Mouse (Mus musculus) hindbrain, embryonic 11.5 days (tissue): Measurements from ENCODE around the gene Abcc9. TPM values are rescaled to one million over a fixed set of nuclear protein-coding genes. Genes with fewer than 3 reads are reported as not detected.

Experiments used
- ATAC-seq: fragments of 200-750 bp; cut with Nextera tagmentation; 2 replicates; pipeline ENCODE4 v1.8.0; 2017; ENCODE audit warnings: mild to moderate bottlenecking, moderate TSS enrichment, moderate library complexity; ENCODE audit not compliant: low FRiP score
- DNase-seq: peaks from one replicate; pipeline ENCODE4 v3.0.0-alpha.2; 2015; ENCODE audit warnings: low spot score
- H3K27ac ChIP-seq: fragments of 300-500 bp; sonication (generic); 2 replicates; pipeline ENCODE4 v1.5.1; 2014; ENCODE audit warnings: mild to moderate bottlenecking, low read depth, low read length
- H3K27me3 ChIP-seq: fragments of 300-500 bp; sonication (generic); 2 replicates; pipeline ENCODE4 v1.6.1; 2014; ENCODE audit warnings: mild to moderate bottlenecking, low read length, moderate library complexity, mixed read lengths; ENCODE audit not compliant: control insufficient read depth, insufficient read depth
- H3K36me3 ChIP-seq: fragments of 300-500 bp; sonication (generic); 2 replicates; pipeline ENCODE4 v1.6.1; 2014; ENCODE audit warnings: mild to moderate bottlenecking, low read length, moderate library complexity, mixed read lengths; ENCODE audit not compliant: control insufficient read depth, insufficient read depth
- H3K4me1 ChIP-seq: fragments of 300-500 bp; sonication (generic); replicated peaks from 2 replicates; pipeline ENCODE4 v1.6.1; 2014; ENCODE audit warnings: low read length, mixed read lengths; ENCODE audit not compliant: control insufficient read depth, insufficient read depth
- H3K4me2 ChIP-seq: fragments of 300-500 bp; sonication (generic); replicated peaks from 2 replicates; pipeline ENCODE4 v1.6.1; 2014; ENCODE audit warnings: mild to moderate bottlenecking, low read depth, low read length
- H3K4me3 ChIP-seq: fragments of 300-500 bp; sonication (generic); 2 replicates; pipeline ENCODE4 v1.5.1; 2014; ENCODE audit warnings: low read depth, low read length
- H3K9ac ChIP-seq: fragments of 300-500 bp; sonication (generic); 2 replicates; pipeline ENCODE4 v1.6.1; 2014; ENCODE audit warnings: low read depth, low read length
- H3K9me3 ChIP-seq: fragments of 300-500 bp; sonication (generic); 2 replicates; pipeline ENCODE4 v1.6.1; 2016; ENCODE audit warnings: low read length; ENCODE audit not compliant: control insufficient read depth
- WGBS: fragments of 180-500 bp; shearing (Covaris S2); extraction: QIAGEN DNeasy Blood & Tissue Kit; methylation state at CpG from one replicate; pipeline ENCODE4 v1.1.7; 2014; 5-methylcytosine and 5-hydroxymethylcytosine counted together
- polyA plus RNA-seq: library from polyadenylated mRNA; unstranded; fragments of >200 nt; fragmentation: Nextera tagmentation; extraction: Ambion mirVana; gene quantifications from 2 replicates; pipeline ENCODE4 v1.2.1, GENCODE M21; 2014

Gene Abcc9
- polyA plus RNA-seq, 1 experiment from 2014 or later: 3.4 TPM

- ATAC-seq: no peak
- WGBS: 84% methylated on average over 8 of the region's 8 CpGs
Measured at GRCm38 (mm10) chr6:142715026-142715425, 12.9 kb upstream of the Abcc9 start.

GRCm38 (mm10) chr6:142711106-142711505 lies 9.0 kb upstream of the Abcc9 start:
- Histone ChIP-seq H3K9me3 (no peaks in the 10 kb centered on the region), H3K27ac (no peak overlapping the region), H3K9ac (no peak overlapping the region), H3K4me1 (no peaks in the 10 kb centered on the region), H3K4me2 (no peak overlapping the region), H3K36me3 (no peaks in the 10 kb centered on the region), H3K27me3 (no peaks in the 10 kb centered on the region), H3K4me3 (no peak overlapping the region)
- DNase-seq (no peak), ATAC-seq (no peak)
- WGBS: 64% methylated on average over 4 of the region's 4 CpGs

More at GRCm38 (mm10) chr6:142715026-142715425, 12.9 kb upstream of the Abcc9 start:
- Histone ChIP-seq H3K4me1 (no peaks in the 10 kb centered on the region), H3K9ac (no peak overlapping the region), H3K27ac (no peak overlapping the region), H3K27me3 (no peaks in the 10 kb centered on the region), H3K4me3 (no peak overlapping the region), H3K9me3 (no peaks in the 10 kb centered on the region), H3K36me3 (no peaks in the 10 kb centered on the region), H3K4me2 (no peak overlapping the region)
- DNase-seq: no peak

- no peak overlapping the region for H3K4me3 ChIP-seq
- H3K9me3 ChIP-seq: no peaks in the 10 kb centered on the region
- H3K4me1 ChIP-seq: no peaks in the 10 kb centered on the region
- no peak overlapping the region for H3K27ac ChIP-seq
- H3K9ac ChIP-seq: no peak overlapping the region
- H3K27me3 ChIP-seq: no peaks in the 10 kb centered on the region
- ATAC-seq: no peak
- 85% methylated on average over 6 of the region's 6 CpGs for WGBS
- no peak overlapping the region for H3K4me2 ChIP-seq
- no peak for DNase-seq
- H3K36me3 ChIP-seq: no peaks in the 10 kb centered on the region
Measured at GRCm38 (mm10) chr6:142710690-142711089, 8.6 kb upstream of the Abcc9 start.

- 95% methylated on average over 6 of the region's 6 CpGs for WGBS
- no peak overlapping the region for H3K4me2 ChIP-seq
- no peaks in the 10 kb centered on the region for H3K9me3 ChIP-seq
- no peak overlapping the region for H3K4me3 ChIP-seq
- no peaks in the 10 kb centered on the region for H3K27me3 ChIP-seq
- H3K4me1 ChIP-seq: no peaks in the 10 kb centered on the region
- no peak for ATAC-seq
- no peaks in the 10 kb centered on the region for H3K36me3 ChIP-seq
- no peak for DNase-seq
- H3K9ac ChIP-seq: no peak overlapping the region
- no peak overlapping the region for H3K27ac ChIP-seq
Measured at GRCm38 (mm10) chr6:142708369-142708768, 6.3 kb upstream of the Abcc9 start.

- H3K4me3 ChIP-seq: no peak overlapping the region
- no peak overlapping the region for H3K27ac ChIP-seq
- no peak for DNase-seq
- H3K4me2 ChIP-seq: no peak overlapping the region
- ATAC-seq: no peak
- 77% methylated on average over 3 of the region's 3 CpGs for WGBS
- H3K9ac ChIP-seq: no peak overlapping the region
- H3K36me3 ChIP-seq: no peaks in the 10 kb centered on the region
- no peaks in the 10 kb centered on the region for H3K27me3 ChIP-seq
- H3K9me3 ChIP-seq: no peaks in the 10 kb centered on the region
- H3K4me1 ChIP-seq: 0 out of 2 replicates have a peak, but pooled peaks cover 2% of the 10 kb centered on the region
Measured at GRCm38 (mm10) chr6:142706688-142707087, 4.6 kb upstream of the Abcc9 start.

- H3K9me3 ChIP-seq: no peaks in the 10 kb centered on the region
- H3K4me3 ChIP-seq: no peak overlapping the region
- no peak overlapping the region for H3K27ac ChIP-seq
- H3K4me2 ChIP-seq: no peak overlapping the region
- no peaks in the 10 kb centered on the region for H3K36me3 ChIP-seq
- DNase-seq: no peak
- 0 out of 2 replicates have a peak, but pooled peaks cover 2% of the 10 kb centered on the region for H3K4me1 ChIP-seq
- no peak for ATAC-seq
- H3K9ac ChIP-seq: no peak overlapping the region
- H3K27me3 ChIP-seq: no peaks in the 10 kb centered on the region
- 72% methylated on average over 11 of the region's 11 CpGs for WGBS
Measured at GRCm38 (mm10) chr6:142703441-142703930, 1.4 kb upstream of the Abcc9 start.

- ATAC-seq: no peak
- Histone ChIP-seq H3K27ac (no peak overlapping the region), H3K4me1 (0 out of 2 replicates have a peak, but pooled peaks cover 2% of the 10 kb centered on the region), H3K9me3 (no peaks in the 10 kb centered on the region), H3K36me3 (no peaks in the 10 kb centered on the region), H3K9ac (no peak overlapping the region), H3K4me3 (no peak overlapping the region), H3K4me2 (no peak overlapping the region), H3K27me3 (no peaks in the 10 kb centered on the region)
- no peak for DNase-seq
- 71% methylated on average over 13 of the region's 13 CpGs for WGBS
Measured at GRCm38 (mm10) chr6:142701161-142701560, 954 bp downstream of the Abcc9 start.

GRCm38 (mm10) chr6:142700753-142701152 lies 1.4 kb downstream of the Abcc9 start:
- H3K9me3 ChIP-seq: no peaks in the 10 kb centered on the region
- H3K4me1 ChIP-seq: 0 out of 2 replicates have a peak, but pooled peaks cover 2% of the 10 kb centered on the region
- no peaks in the 10 kb centered on the region for H3K27me3 ChIP-seq
- 74% methylated on average over 8 of the region's 8 CpGs for WGBS
- ATAC-seq (no peak), DNase-seq (no peak)
- H3K4me3 ChIP-seq: no peak overlapping the region
- no peak overlapping the region for H3K4me2 ChIP-seq
- no peaks in the 10 kb centered on the region for H3K36me3 ChIP-seq
- H3K27ac ChIP-seq: no peak overlapping the region
- H3K9ac ChIP-seq: no peak overlapping the region

GRCm38 (mm10) chr6:142692085-142692484 lies 10.0 kb downstream of the Abcc9 start:
- Histone ChIP-seq H3K27ac (no peak overlapping the region), H3K9me3 (no peaks in the 10 kb centered on the region), H3K27me3 (no peaks in the 10 kb centered on the region), H3K4me3 (no peak overlapping the region), H3K4me2 (no peak overlapping the region), H3K36me3 (no peaks in the 10 kb centered on the region), H3K9ac (no peak overlapping the region), H3K4me1 (no peaks in the 10 kb centered on the region)
- ATAC-seq (no peak), DNase-seq (no peak)
- 80% methylated on average over 5 of the region's 5 CpGs for WGBS
